Mouse (Mus musculus) kidney, adult 2 months (tissue): Measurements from ENCODE around the gene Uhrf2.

Experiments
- CTCF ChIP-seq: fragments of 200-500 bp; conservative IDR thresholded peaks from 2 replicates; pipeline ENCODE4 v1.5.1; 2011; ENCODE audit warnings: low read depth, mild to moderate bottlenecking, control low read depth, low read length, moderate library complexity, mixed read lengths; ENCODE audit not compliant: insufficient read depth, insufficient read length
- POLR2A ChIP-seq: fragments of 200-500 bp; IDR thresholded peaks from one replicate; pipeline ENCODE4 v1.6.1; 2011; ENCODE audit warnings: low read depth, low read length, control low read depth

- no peak for TF ChIP-seq CTCF
- TF ChIP-seq POLR2A = no peak
These were observed 19.6 kb upstream of the Uhrf2 start for GRCm38 (mm10) chr19:30010520-30011296.
